Mouse (Mus musculus): ENCODE results near the gene Cep19. TPM values are rescaled to one million over a fixed set of nuclear protein-coding genes. Genes with fewer than 3 reads are reported as not detected.

The Cep19 gene
- polyA plus RNA-seq, 1 experiment from 2014 or later, result 45.6 TPM

GRCm38 (mm10) chr16:32110951-32111699 is 11.5 kb downstream of the Cep19 start:
- 78% methylated on average over 15 of the region's 15 CpGs for WGBS
- no peaks in the 10 kb centered on the region; the same call in 1 of the 2 replicates for H3K27me3 ChIP-seq

GRCm38 (mm10) chr16:32113541-32114218 is 14.1 kb downstream of the Cep19 start:
- Histone ChIP-seq H3K4me2 (replicated peaks) (no peak overlapping the region), H3K4me3 (replicated peaks) (no peak overlapping the region), H3K36me3 (peaks cover 19% of the 10 kb centered on the region), H3K9me3 (no peaks in the 10 kb centered on the region), H3K27me3 (no peaks in the 10 kb centered on the region; the same call in 1 of the 2 replicates), H3K9ac (replicated peaks) (no peak overlapping the region), H3K27ac (no peak overlapping the region), H3K4me1 (replicated peaks) (no peaks in the 10 kb centered on the region)
- ATAC-seq, result no peak
- WGBS, result 75% methylated on average over 23 of the region's 23 CpGs

More at GRCm38 (mm10) chr16:32110951-32111699, 11.5 kb downstream of the Cep19 start:
- H3K4me1 ChIP-seq (replicated peaks), result no peaks in the 10 kb centered on the region
- peaks cover 41% of the 10 kb centered on the region for H3K36me3 ChIP-seq
- no peak overlapping the region for H3K9ac ChIP-seq (replicated peaks)
- no peak overlapping the region for H3K4me2 ChIP-seq (replicated peaks)
- no peak overlapping the region for H3K4me3 ChIP-seq (replicated peaks)
- no peak overlapping the region for H3K27ac ChIP-seq
- no peaks in the 10 kb centered on the region for H3K9me3 ChIP-seq
- ATAC-seq, result no peak

- Histone ChIP-seq H3K27ac (no peak overlapping the region), H3K4me2 (replicated peaks) (no peak overlapping the region), H3K4me1 (replicated peaks) (no peaks in the 10 kb centered on the region), H3K9me3 (no peaks in the 10 kb centered on the region), H3K27me3 (no peaks in the 10 kb centered on the region; the same call in 1 of the 2 replicates), H3K9ac (replicated peaks) (no peak overlapping the region), H3K4me3 (replicated peaks) (no peak overlapping the region), H3K36me3 (peaks cover 11% of the 10 kb centered on the region)
- ATAC-seq, result no peak
- WGBS, result 88% methylated on average over 10 of the region's 10 CpGs
Measured at GRCm38 (mm10) chr16:32114406-32114805, 14.8 kb downstream of the Cep19 start.

- Histone ChIP-seq H3K9ac (replicated peaks) (no peak overlapping the region), H3K9me3 (no peaks in the 10 kb centered on the region), H3K4me2 (replicated peaks) (no peak overlapping the region), H3K27me3 (no peaks in the 10 kb centered on the region; the same call in 1 of the 2 replicates), H3K27ac (no peak overlapping the region), H3K36me3 (peaks cover 7% of the 10 kb centered on the region), H3K4me3 (replicated peaks) (no peak overlapping the region), H3K4me1 (replicated peaks) (no peaks in the 10 kb centered on the region)
- no peak for ATAC-seq
- 20% methylated on average over 15 of the region's 15 CpGs for WGBS
Measured at GRCm38 (mm10) chr16:32114968-32115695, 15.5 kb downstream of the Cep19 start.

DNA sequence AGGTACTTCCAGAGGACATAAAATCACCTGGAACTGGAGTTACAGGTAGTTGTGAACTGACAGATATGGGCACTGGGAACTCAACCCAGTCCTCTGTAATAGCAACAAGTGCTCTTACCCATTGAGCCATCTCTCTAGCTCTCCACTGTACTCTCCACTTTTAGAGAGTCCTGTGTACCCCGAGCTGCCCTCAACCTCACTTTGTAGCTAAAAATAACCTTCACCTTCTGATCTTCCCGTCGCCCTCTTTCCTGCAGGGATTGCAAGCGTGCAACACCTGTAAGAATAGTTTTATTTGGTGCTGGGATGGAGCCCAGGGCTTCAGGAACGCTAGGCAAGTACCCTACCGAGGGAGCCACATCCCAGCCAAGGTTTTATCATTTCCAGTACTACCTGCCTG is 16.2 kb downstream of the Cep19 start:
- no peak overlapping the region for H3K9ac ChIP-seq (replicated peaks)
- 76% methylated on average over 6 of the region's 6 CpGs for WGBS
- H3K27ac ChIP-seq, result no peak overlapping the region
- 0 out of 2 replicates have a peak, but pooled peaks cover under 1% of the 10 kb centered on the region for H3K36me3 ChIP-seq
- no peak for ATAC-seq
- H3K4me3 ChIP-seq (replicated peaks), result no peak overlapping the region
- H3K4me2 ChIP-seq (replicated peaks), result no peak overlapping the region
- H3K27me3 ChIP-seq, result no peaks in the 10 kb centered on the region; the same call in 1 of the 2 replicates
- no peaks in the 10 kb centered on the region for H3K4me1 ChIP-seq (replicated peaks)
- H3K9me3 ChIP-seq, result no peaks in the 10 kb centered on the region

- no peak for ATAC-seq
Measured at GRCm38 (mm10) chr16:32116186-32116585, 16.6 kb downstream of the Cep19 start.

GRCm38 (mm10) chr16:32120454-32120853 is 20.9 kb downstream of the Cep19 start:
- Histone ChIP-seq H3K27me3 (no peaks in the 10 kb centered on the region; the same call in 1 of the 2 replicates), H3K4me3 (replicated peaks) (no peak overlapping the region), H3K27ac (no peak overlapping the region), H3K4me2 (replicated peaks) (no peak overlapping the region), H3K9me3 (no peaks in the 10 kb centered on the region), H3K36me3 (no peaks in the 10 kb centered on the region), H3K9ac (replicated peaks) (no peak overlapping the region), H3K4me1 (replicated peaks) (no peaks in the 10 kb centered on the region)
- WGBS, result 76% methylated on average over 3 of the region's 3 CpGs
- ATAC-seq, result no peak

More at GRCm38 (mm10) chr16:32116186-32116585, 16.6 kb downstream of the Cep19 start:
- no peak overlapping the region for H3K4me3 ChIP-seq (replicated peaks)
- H3K4me2 ChIP-seq (replicated peaks), result no peak overlapping the region
- no peak overlapping the region for H3K9ac ChIP-seq (replicated peaks)
- H3K9me3 ChIP-seq, result no peaks in the 10 kb centered on the region
- 74% methylated on average over 5 of the region's 5 CpGs for WGBS
- H3K27ac ChIP-seq, result no peak overlapping the region
- H3K36me3 ChIP-seq, result no peaks in the 10 kb centered on the region
- H3K4me1 ChIP-seq (replicated peaks), result no peaks in the 10 kb centered on the region
- no peaks in the 10 kb centered on the region; the same call in 1 of the 2 replicates for H3K27me3 ChIP-seq

- 91% methylated on average over 7 of the region's 7 CpGs for WGBS
Measured at GRCm38 (mm10) chr16:32124020-32124419, 24.4 kb downstream of the Cep19 start.

DNA sequence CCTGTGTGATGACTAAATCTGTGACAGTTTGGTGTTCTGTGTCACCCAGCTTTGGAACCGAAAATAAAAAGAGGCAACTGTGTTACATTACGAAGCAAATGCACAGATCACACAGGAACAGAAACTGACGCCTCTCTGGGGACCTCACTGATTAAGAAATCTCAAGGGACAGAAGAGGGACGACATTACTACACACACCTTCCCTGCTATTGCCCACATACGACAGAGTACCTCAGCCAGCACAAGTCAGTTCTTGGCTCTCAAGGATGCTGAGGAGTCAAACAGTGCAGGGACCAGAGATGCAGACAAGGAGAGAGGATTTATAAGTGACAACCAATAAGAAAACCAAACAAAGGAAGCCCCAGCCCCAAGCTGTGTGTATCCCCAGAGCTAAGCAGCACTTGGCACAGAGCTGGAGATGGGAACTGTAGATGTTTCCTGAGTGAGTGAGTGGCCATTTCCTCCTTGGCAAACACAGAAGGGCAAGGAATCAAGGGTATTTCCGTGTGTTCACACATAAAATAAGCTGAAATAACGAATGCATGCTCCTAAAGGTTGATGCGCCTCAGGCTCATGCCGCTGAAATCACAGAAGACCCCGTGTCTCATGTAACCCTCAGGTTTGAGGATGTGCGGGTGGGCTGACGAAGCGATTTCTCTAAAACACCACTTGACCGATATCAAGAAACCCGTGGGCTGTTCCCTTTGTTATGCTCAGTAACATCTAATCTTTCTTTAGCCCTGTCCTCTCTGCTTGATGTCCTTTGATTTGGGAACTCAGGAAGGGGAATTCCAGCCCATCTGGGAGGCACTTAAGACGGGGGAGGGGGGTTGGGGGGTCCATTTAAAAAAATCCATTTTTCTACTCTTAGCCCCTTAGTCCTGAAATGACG is 25.1 kb downstream of the Cep19 start:
- Histone ChIP-seq H3K9me3 (no peaks in the 10 kb centered on the region), H3K4me3 (replicated peaks) (no peak overlapping the region), H3K27ac (no peak overlapping the region), H3K27me3 (no peaks in the 10 kb centered on the region), H3K36me3 (no peaks in the 10 kb centered on the region), H3K9ac (replicated peaks) (no peak overlapping the region), H3K4me1 (replicated peaks) (no peaks in the 10 kb centered on the region), H3K4me2 (replicated peaks) (no peak overlapping the region)
- no peak for ATAC-seq
- WGBS, result 71% methylated on average over 17 of the region's 17 CpGs

More at GRCm38 (mm10) chr16:32124020-32124419, 24.4 kb downstream of the Cep19 start:
- no peak overlapping the region for H3K9ac ChIP-seq (replicated peaks)
- no peak overlapping the region for H3K4me3 ChIP-seq (replicated peaks)
- no peaks in the 10 kb centered on the region for H3K9me3 ChIP-seq
- ATAC-seq, result no peak
- H3K27me3 ChIP-seq, result no peaks in the 10 kb centered on the region
- H3K4me2 ChIP-seq (replicated peaks), result no peak overlapping the region
- no peaks in the 10 kb centered on the region for H3K4me1 ChIP-seq (replicated peaks)
- H3K27ac ChIP-seq, result no peak overlapping the region
- H3K36me3 ChIP-seq, result no peaks in the 10 kb centered on the region

DNA sequence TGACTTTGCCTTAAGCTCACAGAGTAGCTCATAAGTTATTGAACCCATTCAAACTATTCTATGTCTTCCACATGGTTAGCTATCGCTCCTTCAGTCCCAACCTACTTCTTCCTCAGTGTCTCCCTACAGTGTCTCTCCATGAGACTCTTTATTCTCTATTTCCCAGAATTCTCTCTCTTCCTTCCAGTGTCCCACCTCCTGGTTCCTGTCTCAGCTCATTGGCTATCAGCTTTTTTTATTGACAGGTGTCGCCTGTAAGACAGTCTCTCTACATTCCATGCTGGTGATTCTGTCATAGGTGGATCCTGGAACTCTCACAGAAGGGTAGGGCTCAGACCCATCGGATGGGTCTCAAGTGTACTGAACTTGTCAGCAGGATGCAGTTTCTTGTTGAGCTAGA is 25.8 kb downstream of the Cep19 start:
- 91% methylated on average over 3 of the region's 3 CpGs for WGBS
- Histone ChIP-seq H3K27ac (no peak overlapping the region), H3K9me3 (no peaks in the 10 kb centered on the region), H3K27me3 (no peaks in the 10 kb centered on the region), H3K4me1 (replicated peaks) (no peaks in the 10 kb centered on the region), H3K4me3 (replicated peaks) (no peak overlapping the region), H3K36me3 (no peaks in the 10 kb centered on the region), H3K9ac (replicated peaks) (no peak overlapping the region), H3K4me2 (replicated peaks) (no peak overlapping the region)
- ATAC-seq, result no peak

DNA sequence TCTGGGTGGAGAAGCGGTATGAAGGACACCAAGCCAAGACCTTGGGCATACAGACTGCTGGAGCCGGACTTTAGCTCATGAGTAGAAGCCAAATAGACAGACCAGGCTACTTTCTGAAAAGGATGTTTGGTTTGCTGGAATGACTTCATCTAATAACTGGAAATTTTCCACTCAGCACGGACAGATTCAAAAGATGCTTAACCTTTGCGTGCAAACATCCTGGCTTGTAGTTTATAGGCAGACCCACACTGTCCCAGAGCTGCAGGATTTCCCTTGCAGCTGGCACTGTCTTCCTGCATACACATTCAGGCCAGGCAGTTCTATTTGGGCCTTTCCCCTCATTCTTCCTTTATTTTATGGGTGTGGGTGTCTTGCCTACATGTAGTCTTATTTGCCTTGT is 27.4 kb downstream of the Cep19 start:
- 92% methylated on average over 4 of the region's 4 CpGs for WGBS

More for the DNA sequence above, 27.4 kb downstream of the Cep19 start:
- H3K36me3 ChIP-seq, result no peaks in the 10 kb centered on the region
- no peaks in the 10 kb centered on the region for H3K9me3 ChIP-seq
- no peak for ATAC-seq
- no peaks in the 10 kb centered on the region for H3K27me3 ChIP-seq
- no peaks in the 10 kb centered on the region for H3K4me1 ChIP-seq (replicated peaks)
- H3K4me3 ChIP-seq (replicated peaks), result no peak overlapping the region
- H3K4me2 ChIP-seq (replicated peaks), result no peak overlapping the region
- no peak overlapping the region for H3K9ac ChIP-seq (replicated peaks)
- no peak overlapping the region for H3K27ac ChIP-seq
